Mouse (Mus musculus) cerebellum, adult 2 months (tissue): ENCODE results near the gene Ddr2.

Source experiments
- CTCF ChIP-seq: fragments of 200-500 bp; IDR thresholded peaks from 2 replicates; pipeline ENCODE4 v1.5.1; 2011; ENCODE audit warnings: low read depth, mild to moderate bottlenecking, control low read depth, low read length, moderate library complexity, borderline replicate concordance; ENCODE audit not compliant: insufficient read depth
- POLR2A ChIP-seq: fragments of 200-500 bp; IDR thresholded peaks from 2 replicates; pipeline ENCODE4 v1.6.1; 2011; ENCODE audit warnings: low read length, control low read depth, borderline replicate concordance; ENCODE audit not compliant: insufficient read depth

DNA sequence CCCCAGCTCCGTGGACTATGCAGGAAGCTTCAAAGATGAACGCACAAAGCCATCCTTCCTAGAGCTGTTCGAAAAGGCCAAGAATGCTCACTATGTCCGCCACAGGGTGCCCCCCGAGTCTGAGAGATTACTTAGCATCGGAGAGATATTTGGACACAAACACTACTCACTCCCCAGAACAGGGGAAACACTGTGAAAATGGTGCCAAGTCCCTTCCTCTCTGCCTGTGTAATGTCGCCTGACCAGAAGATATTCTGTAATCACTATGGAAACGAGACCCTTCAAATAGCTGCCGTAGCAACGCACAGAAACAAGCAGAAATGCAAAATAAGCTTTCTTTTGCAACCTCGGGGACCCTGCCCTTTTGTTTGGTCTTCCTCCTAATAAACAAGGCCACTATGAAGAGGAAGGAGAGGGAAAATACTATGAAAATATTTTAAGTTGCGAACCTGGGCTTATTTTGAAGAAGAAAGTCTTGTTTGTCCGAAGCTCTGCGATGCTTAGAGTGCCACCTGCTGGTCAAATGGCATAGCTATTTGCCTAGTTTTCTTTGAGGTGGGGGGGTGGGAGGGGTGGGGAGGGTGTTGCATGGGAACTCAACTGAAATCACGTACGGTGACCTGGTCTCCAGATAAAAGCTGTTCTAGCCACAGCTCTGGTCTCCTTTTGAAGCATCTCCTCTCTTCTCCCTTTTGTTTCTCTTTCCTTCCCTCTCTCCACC lies 176.4 kb downstream of the Ddr2 start:
- TF ChIP-seq CTCF (peak; percentile 45; the same call in 1 of the 2 replicates), POLR2A (no peak)
